Mouse (Mus musculus) liver, embryonic 14.5 days (tissue): ENCODE measurements around the gene Egfl6. TPM values are rescaled to one million over a fixed set of nuclear protein-coding genes. Genes with fewer than 3 reads are reported as not detected.

Experiments used
- ATAC-seq: fragments of 200-750 bp; cut with Nextera tagmentation; 2 replicates; pipeline ENCODE4 v1.8.0; 2017; ENCODE audit warnings: moderate number of reproducible peaks, mild to moderate bottlenecking, moderate library complexity; ENCODE audit not compliant: insufficient read depth
- DNase-seq, 3 experiments: peaks; one replicate each; pipeline ENCODE4 v3.0.0-alpha.2; 2012 to 2013; ENCODE audit warnings: low read depth in 3 of 3, low spot score in 3 of 3
- H3K27ac ChIP-seq: fragments of 300-500 bp; sonication (generic); 2 replicates; pipeline ENCODE4 v1.5.1; 2014; ENCODE audit warnings: moderate library complexity, mild to moderate bottlenecking, control low read depth, inconsistent platforms
- H3K27me3 ChIP-seq: fragments of 300-500 bp; sonication (generic); 2 replicates; pipeline ENCODE4 v1.6.1; 2014; ENCODE audit warnings: mild to moderate bottlenecking, low read length, moderate library complexity; ENCODE audit not compliant: control insufficient read depth, insufficient read depth
- H3K36me3 ChIP-seq: fragments of 300-500 bp; sonication (generic); replicated peaks from 2 replicates; pipeline ENCODE4 v1.6.1; 2014; ENCODE audit warnings: low read depth; ENCODE audit not compliant: control insufficient read depth, insufficient read depth
- H3K4me1 ChIP-seq, 2 experiments: fragments of 200-500 bp in 1 of 2; fragments of 300-500 bp in 1 of 2; sonication (generic) in 1 of 2; replicated peaks; 2 replicates each; pipeline ENCODE4 v1.6.1; 2012 to 2014; ENCODE audit warnings: antibody characterized with exemption in 1 of 2, inconsistent platforms in 1 of 2, low read length in 1 of 2; ENCODE audit not compliant: control insufficient read depth in 2 of 2, insufficient read depth in 2 of 2
- H3K4me2 ChIP-seq: fragments of 300-500 bp; sonication (generic); 2 replicates; pipeline ENCODE4 v1.6.1; 2014; ENCODE audit warnings: low read depth, mild to moderate bottlenecking, control low read depth, moderate library complexity
- H3K4me3 ChIP-seq, 2 experiments: fragments of 200-500 bp in 1 of 2; fragments of 300-500 bp in 1 of 2; sonication (generic) in 1 of 2; 2 replicates each; pipeline ENCODE4 v1.5.1; 2012 to 2014; ENCODE audit warnings: low read depth in 2 of 2, low read length in 2 of 2, mild to moderate bottlenecking in 2 of 2, control low read depth in 1 of 2, inconsistent platforms in 1 of 2, moderate library complexity in 1 of 2; ENCODE audit not compliant: insufficient read depth in 1 of 2
- H3K9ac ChIP-seq: fragments of 300-500 bp; sonication (generic); replicated peaks from 2 replicates; pipeline ENCODE4 v1.6.1; 2014; ENCODE audit warnings: mild to moderate bottlenecking, control low read depth, moderate library complexity
- H3K9me3 ChIP-seq: fragments of 300-500 bp; sonication (generic); 2 replicates; pipeline ENCODE4 v1.6.1; 2016; ENCODE audit warnings: low read length, mixed read lengths; ENCODE audit not compliant: control insufficient read depth
- CTCF ChIP-seq: IDR thresholded peaks from 2 replicates; pipeline ENCODE4 v1.5.1; 2016; ENCODE audit warnings: antibody characterized with exemption, low read depth, control low read depth
- EP300 ChIP-seq: IDR thresholded peaks from 2 replicates; pipeline ENCODE4 v1.6.1; 2016; ENCODE audit warnings: antibody characterized with exemption, low read depth
- WGBS: fragments of 180-500 bp; shearing (Covaris S2); extraction: QIAGEN DNeasy Blood & Tissue Kit; methylation state at CpG from one replicate; pipeline ENCODE4 v1.1.7; 2014; ENCODE audit not compliant: insufficient replicate concordance; 5-methylcytosine and 5-hydroxymethylcytosine counted together
- polyA plus RNA-seq, 2 experiments: library from polyadenylated mRNA; depleted of rRNA in 1 of 2; stranded (reverse) in 1 of 2; unstranded in 1 of 2; fragments of >200 nt; fragmentation: Nextera tagmentation in 1 of 2; extraction: Ambion mirVana in 1 of 2; gene quantifications; 2 replicates each; pipeline versions ENCODE4 v1.2.1 to v1.2.3; 2012 to 2014

Egfl6 gene
- polyA plus RNA-seq (2012; rRNA removed): 0.27 and 0.35 TPM in 2 replicates
- 0.15 and 0.28 TPM in 2 replicates for polyA plus RNA-seq (2014; fragmentation: Nextera tagmentation; extraction: Ambion mirVana)

GRCm38 (mm10) chrX:166584947-166585824 is at the start of gene Egfl6:
Gene Egfl6 (minus strand): TSS chrX:166585720.
- Histone ChIP-seq H3K4me2 (peak within 1 kb of the TSS; percentile 28), H3K4me1 (no peaks in the 10 kb centered on the region), H3K27me3 (peaks cover 4% of the 10 kb centered on the region), H3K4me3 (peak within 1 kb of the TSS in 1 of 2 experiments; percentile 3; a peak in 1 of 4 replicates), H3K27ac (no peak within 1 kb of the TSS), H3K9ac (no peak within 1 kb of the TSS), H3K9me3 (no peaks in the 10 kb centered on the region), H3K36me3 (no peaks in the 10 kb centered on the region)
- ATAC-seq: no peak
- no peak for DNase-seq
- TF ChIP-seq CTCF (no peak), EP300 (no peak)
- WGBS: 9% methylated on average over 39 of the region's 39 CpGs

- Histone ChIP-seq H3K27me3 (no peaks in the 10 kb centered on the region), H3K9ac (no peak overlapping the region), H3K4me1 (no peaks in the 10 kb centered on the region), H3K36me3 (no peaks in the 10 kb centered on the region), H3K27ac (no peak overlapping the region), H3K4me2 (no peak overlapping the region), H3K4me3 (no peak overlapping the region), H3K9me3 (no peaks in the 10 kb centered on the region)
- ATAC-seq (no peak), DNase-seq (no peak)
- WGBS: 33% methylated on average over 3 of the region's 3 CpGs
- no peak for TF ChIP-seq CTCF
These were observed 41.5 kb upstream of the Egfl6 start for GRCm38 (mm10) chrX:166626866-166627570.

GRCm38 (mm10) chrX:166626174-166626573 is 40.7 kb upstream of the Egfl6 start:
- Histone ChIP-seq H3K36me3 (no peaks in the 10 kb centered on the region), H3K9ac (no peak overlapping the region), H3K27ac (no peak overlapping the region), H3K27me3 (no peaks in the 10 kb centered on the region), H3K4me2 (no peak overlapping the region), H3K4me3 (no peak overlapping the region), H3K9me3 (no peaks in the 10 kb centered on the region), H3K4me1 (no peaks in the 10 kb centered on the region)
- WGBS: 65% methylated on average over 4 of the region's 4 CpGs
- DNase-seq (no peak), ATAC-seq (no peak)
- TF ChIP-seq CTCF (no peak), EP300 (no peak)

- no peak for TF ChIP-seq CTCF
- TF ChIP-seq EP300: no peak
- 53% methylated on average over 3 of the region's 3 CpGs for WGBS
These were observed 37.7 kb upstream of the Egfl6 start for GRCm38 (mm10) chrX:166623176-166623575.

More at GRCm38 (mm10) chrX:166623176-166623575, 37.7 kb upstream of the Egfl6 start:
- H3K4me3 ChIP-seq: no peak overlapping the region
- no peaks in the 10 kb centered on the region for H3K36me3 ChIP-seq
- no peaks in the 10 kb centered on the region for H3K4me1 ChIP-seq
- no peaks in the 10 kb centered on the region for H3K27me3 ChIP-seq
- ATAC-seq (no peak), DNase-seq (no peak)
- H3K4me2 ChIP-seq: no peak overlapping the region
- H3K9ac ChIP-seq: no peak overlapping the region
- H3K9me3 ChIP-seq: no peaks in the 10 kb centered on the region
- no peak overlapping the region for H3K27ac ChIP-seq
